Mouse (Mus musculus) lung, adult 2 months (tissue): Measurements from ENCODE around the gene Farp1. TPM values are rescaled to one million over a fixed set of nuclear protein-coding genes. Genes with fewer than 3 reads are reported as not detected.
"Not testable (repeated sequence)": the region's sequence is repeated elsewhere in the genome, so short reads cannot be mapped to it uniquely, and the experiment has no call there.

Source experiments
- DNase-seq: peaks from one replicate; pipeline ENCODE4 v3.0.0; 2022
- H3K4me1 ChIP-seq: fragments of 200-500 bp; 2 replicates; pipeline ENCODE4 v1.6.1; 2011; ENCODE audit warnings: low read length; ENCODE audit not compliant: control insufficient read depth, insufficient read depth
- H3K4me3 ChIP-seq: fragments of 200-500 bp; replicated peaks from 2 replicates; pipeline ENCODE3; 2011; ENCODE audit warnings: low read depth, mild to moderate bottlenecking, control low read depth, low read length; ENCODE audit errors: extremely low read depth
- CTCF ChIP-seq: fragments of 200-500 bp; IDR thresholded peaks from 2 replicates; pipeline ENCODE4 v1.5.1; 2011; ENCODE audit warnings: mild to moderate bottlenecking, low read length, control low read depth; ENCODE audit not compliant: insufficient read depth
- POLR2A ChIP-seq: fragments of 200-500 bp; IDR thresholded peaks from 2 replicates; pipeline ENCODE4 v1.6.1; 2011; ENCODE audit warnings: low read depth, mild to moderate bottlenecking, control low read depth, low read length, borderline replicate concordance; ENCODE audit errors: extremely low read depth
- WGBS: fragments of 180-500 bp; shearing (Covaris S2); methylation state at CpG from one replicate; pipeline ENCODE4 v1.1.7; 2018; 5-methylcytosine and 5-hydroxymethylcytosine counted together
- polyA plus RNA-seq: library from polyadenylated mRNA; depleted of rRNA; stranded (reverse); fragments of >200 nt; gene quantifications from 2 replicates; pipeline ENCODE4 v1.2.3, GENCODE M21; 2012

Farp1 gene
- polyA plus RNA-seq, 1 experiment = 42.3 TPM

GRCm38 (mm10) chr14:121128858-121129800 lies 94.1 kb downstream of the Farp1 start:
- no peak for DNase-seq
- WGBS = 63% methylated on average over 20 of the region's 20 CpGs
- TF ChIP-seq POLR2A (no peak), CTCF (no peak)
- Histone ChIP-seq H3K4me1 (no peaks in the 10 kb centered on the region; the same call in 1 of the 2 replicates), H3K4me3 (no peak overlapping the region)

GRCm38 (mm10) chr14:121130351-121130750 lies 95.4 kb downstream of the Farp1 start:
- not testable (repeated sequence) for DNase-seq, H3K4me3 ChIP-seq, H3K4me1 ChIP-seq
- WGBS = 91% methylated on average over 1 of the region's 1 CpGs

- WGBS = 55% methylated on average over 3 of the region's 3 CpGs
- no peak overlapping the region for H3K4me3 ChIP-seq
- H3K4me1 ChIP-seq = peaks cover 19% of the 10 kb centered on the region
- TF ChIP-seq POLR2A (no peak), CTCF (no peak)
- no peak for DNase-seq
Observed at GRCm38 (mm10) chr14:121134414-121134813, 99.4 kb downstream of the Farp1 start.

GRCm38 (mm10) chr14:121143831-121144455 lies 108.9 kb downstream of the Farp1 start:
- TF ChIP-seq POLR2A = no peak
- no peak for TF ChIP-seq CTCF
- H3K4me3 ChIP-seq = no peak overlapping the region
- 49% methylated on average over 7 of the region's 7 CpGs for WGBS
- H3K4me1 ChIP-seq = peaks cover 20% of the 10 kb centered on the region
- no peak for DNase-seq

GRCm38 (mm10) chr14:121144496-121144895 lies 109.5 kb downstream of the Farp1 start:
- WGBS = 59% methylated on average over 2 of the region's 2 CpGs
- no peak overlapping the region for H3K4me3 ChIP-seq
- H3K4me1 ChIP-seq = peaks cover 20% of the 10 kb centered on the region
- TF ChIP-seq POLR2A = no peak
- no peak for TF ChIP-seq CTCF
- DNase-seq = no peak

GRCm38 (mm10) chr14:121145291-121145690 lies 110.3 kb downstream of the Farp1 start:
- H3K4me1 ChIP-seq = peaks cover 22% of the 10 kb centered on the region
- WGBS = 61% methylated on average over 3 of the region's 3 CpGs
- H3K4me3 ChIP-seq = no peak overlapping the region
- DNase-seq = no peak
- TF ChIP-seq POLR2A (no peak), CTCF (no peak)

GRCm38 (mm10) chr14:121145698-121146097 lies 110.7 kb downstream of the Farp1 start:
- peaks cover 22% of the 10 kb centered on the region for H3K4me1 ChIP-seq
- WGBS = 28% methylated on average over 10 of the region's 10 CpGs
- H3K4me3 ChIP-seq = no peak overlapping the region
- TF ChIP-seq POLR2A (no peak), CTCF (no peak)
- DNase-seq = no peak

GRCm38 (mm10) chr14:121146213-121146612 lies 111.2 kb downstream of the Farp1 start:
- WGBS = 60% methylated on average over 7 of the region's 7 CpGs
- no peak for DNase-seq
- TF ChIP-seq CTCF (no peak), POLR2A (no peak)

GRCm38 (mm10) chr14:121147026-121147425 lies 112.0 kb downstream of the Farp1 start:
- DNase-seq = no peak
- TF ChIP-seq POLR2A (no peak), CTCF (no peak)
- Histone ChIP-seq H3K4me1 (peaks cover 22% of the 10 kb centered on the region), H3K4me3 (no peak overlapping the region)
- WGBS = 36% methylated on average over 3 of the region's 3 CpGs

More at GRCm38 (mm10) chr14:121146213-121146612, 111.2 kb downstream of the Farp1 start:
- peaks cover 22% of the 10 kb centered on the region for H3K4me1 ChIP-seq
- H3K4me3 ChIP-seq = no peak overlapping the region
